Comparison of ENCODE assay signal across 8 mouse cellular contexts in the genomic region with DNA sequence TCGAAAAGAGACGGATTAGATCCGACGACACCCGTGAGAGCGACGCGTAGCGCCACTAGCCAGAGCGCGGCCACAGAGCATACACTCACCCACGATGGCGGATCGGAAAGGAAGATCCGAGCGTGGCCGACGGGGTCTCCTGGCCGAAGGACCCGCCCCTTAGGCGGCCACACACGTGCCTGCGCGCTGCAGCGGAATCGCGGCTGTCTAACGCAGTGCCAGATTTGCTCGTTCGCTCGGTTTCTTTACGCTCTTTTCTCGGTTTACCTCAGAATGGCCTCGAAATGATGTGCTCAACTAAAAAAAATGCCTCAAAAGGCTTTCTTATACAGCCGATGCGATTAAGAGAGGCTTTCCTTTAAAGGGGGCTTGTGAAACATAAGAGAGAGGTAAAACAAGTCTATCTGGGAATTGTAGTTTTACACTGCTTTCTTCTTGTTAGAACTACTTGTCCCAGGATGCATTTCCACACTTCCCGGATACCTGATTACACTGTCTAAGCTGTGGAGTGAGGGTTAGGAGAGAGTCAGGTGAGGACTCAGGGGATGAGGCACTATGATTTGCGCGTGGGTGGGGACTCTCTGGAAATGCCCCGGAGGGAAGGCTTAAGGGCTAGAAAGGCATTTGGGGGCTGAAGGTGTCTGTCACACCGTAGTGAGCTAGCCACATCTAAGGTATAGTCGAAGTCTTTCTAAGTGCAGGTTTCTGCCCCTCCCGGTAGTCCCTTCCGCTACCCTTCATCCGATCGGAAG. TPM values are rescaled to one million over a fixed set of nuclear protein-coding genes. Genes with fewer than 3 reads are reported as not detected.
DNase-seq lines count a peak whose midpoint lies in the region; ATAC-seq and TF ChIP-seq lines count a peak whose summit lies in the region.

A gene (plus strand): TSS at position 199 of the 752 bp plus-strand sequence.
A gene (minus strand): TSS at position 358 of the 752 bp plus-strand sequence.

- H3K27ac ChIP-seq in embryonic facial prominence, embryonic 14.5 days (replicated peaks; ENCODE audit: low read depth, low read length) = peak within 1 kb of the TSS; percentile 84
- peak within 1 kb of the TSS; percentile 94 for H3K27ac ChIP-seq in heart, adult 2 months
- H3K27ac ChIP-seq in limb, embryonic 13.5 days = peak within 1 kb of the TSS; percentile 81; the same call in 1 of the 2 replicates
- H3K27ac ChIP-seq in midbrain, embryonic 16.5 days (ENCODE audit: low read length) = peak within 1 kb of the TSS; percentile 94

- WGBS in embryonic facial prominence, embryonic 14.5 days = under 1% methylated on average over 46 of the region's 46 CpGs
- WGBS in heart, adult 2 months = under 1% methylated on average over 46 of the region's 46 CpGs
- under 1% methylated on average over 46 of the region's 46 CpGs for WGBS in limb, embryonic 13.5 days
- under 1% methylated on average over 46 of the region's 46 CpGs for WGBS in midbrain, embryonic 16.5 days

- H3K9me3 ChIP-seq in embryonic facial prominence, embryonic 14.5 days (ENCODE audit: control insufficient read depth, low read length) = no peaks in the 10 kb centered on the region
- H3K9me3 ChIP-seq in limb, embryonic 13.5 days = no peaks in the 10 kb centered on the region
- H3K9me3 ChIP-seq in midbrain, embryonic 16.5 days (replicated peaks; ENCODE audit: control insufficient read depth, low read length, poor library complexity, severe bottlenecking) = no peaks in the 10 kb centered on the region

- DNase-seq in 3T3-L1 (ENCODE audit: low read depth, low spot score) = peak; percentile 91
- peak; percentile 85 to 90 for DNase-seq in adrenal gland, postnatal 4 days (ENCODE audit: low spot score in 2 of 2)
- DNase-seq in embryonic facial prominence, embryonic 14.5 days (ENCODE audit: low spot score) = peak; percentile 97
- peak; percentile 95 to 98 for DNase-seq in heart, adult 2 months
- peak; percentile 88 to 94 for DNase-seq in kidney, adult 8-10 months
- DNase-seq in spleen, postnatal 10 days (ENCODE audit: low spot score in 2 of 2) = peak; percentile 99

- peaks cover 34% of the 10 kb centered on the region for H3K36me3 ChIP-seq in embryonic facial prominence, embryonic 14.5 days (ENCODE audit: control insufficient read depth, insufficient read depth, low read length)
- peaks cover 18% of the 10 kb centered on the region for H3K36me3 ChIP-seq in heart, adult 2 months (ENCODE audit: control insufficient read depth, insufficient read depth, low read length)
- H3K36me3 ChIP-seq in limb, embryonic 13.5 days = peaks cover 35% of the 10 kb centered on the region
- peaks cover 13% of the 10 kb centered on the region for H3K36me3 ChIP-seq in midbrain, embryonic 16.5 days (ENCODE audit: control insufficient read depth, insufficient read depth, low read length)

- no peaks in the 10 kb centered on the region for H3K27me3 ChIP-seq in embryonic facial prominence, embryonic 14.5 days (replicated peaks; ENCODE audit: control insufficient read depth, insufficient read depth, low read length)
- H3K27me3 ChIP-seq in heart, adult 2 months (ENCODE audit: control insufficient read depth, insufficient read depth, low read length) = no peaks in the 10 kb centered on the region
- no peaks in the 10 kb centered on the region for H3K27me3 ChIP-seq in limb, embryonic 13.5 days
- no peaks in the 10 kb centered on the region for H3K27me3 ChIP-seq in midbrain, embryonic 16.5 days (ENCODE audit: control insufficient read depth, insufficient read depth, low read depth, low read length)

- no peaks in the 10 kb centered on the region for H3K79me2 ChIP-seq in heart, adult 2 months (replicated peaks; ENCODE audit: control insufficient read depth, insufficient read depth, low read length)

- intact Hi-C loops in heart, adult 2 months (cut with DNase I) = loop anchor here (1.0 to 10.0 kb wide), 3 partner anchors 146 to 477 kb away; a partner anchor contains a TSS

- H3K4me1 ChIP-seq in embryonic facial prominence, embryonic 14.5 days (ENCODE audit: control insufficient read depth, insufficient read depth, low read length) = peaks cover 9% of the 10 kb centered on the region
- peaks cover 1% of the 10 kb centered on the region for H3K4me1 ChIP-seq in heart, adult 2 months (ENCODE audit: control insufficient read depth, insufficient read depth, low read length)
- H3K4me1 ChIP-seq in limb, embryonic 13.5 days = peaks cover 13% of the 10 kb centered on the region
- peaks cover 13% of the 10 kb centered on the region for H3K4me1 ChIP-seq in midbrain, embryonic 16.5 days (ENCODE audit: control insufficient read depth, insufficient read depth, low read length)

- ATAC-seq in embryonic facial prominence, embryonic 14.5 days (ENCODE audit: low read depth) = peak; percentile 98
- ATAC-seq in limb, embryonic 13.5 days (ENCODE audit: low FRiP score, low read depth) = peak; percentile 98
- ATAC-seq in midbrain, embryonic 16.5 days = peak; percentile 99

- peak within 1 kb of the TSS; percentile 90 for H3K9ac ChIP-seq in embryonic facial prominence, embryonic 14.5 days (ENCODE audit: low read depth, low read length)
- peak within 1 kb of the TSS; percentile 70 for H3K9ac ChIP-seq in heart, adult 2 months (ENCODE audit: low read depth, low read length)
- peak within 1 kb of the TSS; percentile 88 for H3K9ac ChIP-seq in limb, embryonic 13.5 days
- H3K9ac ChIP-seq in midbrain, embryonic 16.5 days (ENCODE audit: low read depth, low read length) = peak within 1 kb of the TSS; percentile 88

- no peak for TF ChIP-seq EP300 in heart, adult 2 months (IDR thresholded peaks at IDR 0.05; ENCODE audit: insufficient read depth, low read depth, low read length)

- TF ChIP-seq CTCF in heart, adult 2 months (IDR thresholded peaks at IDR 0.05) = peak; percentile 26; the same call in 1 of the 2 replicates

- peak within 1 kb of the TSS; percentile 66 for H3K4me2 ChIP-seq in embryonic facial prominence, embryonic 14.5 days (ENCODE audit: low read depth, low read length)
- H3K4me2 ChIP-seq in limb, embryonic 13.5 days (replicated peaks) = peak within 1 kb of the TSS; percentile 71
- peak within 1 kb of the TSS; percentile 71 for H3K4me2 ChIP-seq in midbrain, embryonic 16.5 days (ENCODE audit: low read length)

- peak within 1 kb of the TSS; percentile 75 for H3K4me3 ChIP-seq in embryonic facial prominence, embryonic 14.5 days (ENCODE audit: low read depth, low read length)
- H3K4me3 ChIP-seq in heart, adult 2 months = peak within 1 kb of the TSS; percentile 82
- peak within 1 kb of the TSS; percentile 63 for H3K4me3 ChIP-seq in limb, embryonic 13.5 days
- peak within 1 kb of the TSS; percentile 86 for H3K4me3 ChIP-seq in midbrain, embryonic 16.5 days (ENCODE audit: low read depth, low read length)

- TF ChIP-seq POLR2A in heart, adult 2 months (IDR thresholded peaks at IDR 0.05; ENCODE audit: insufficient read depth, low read depth, low read length) = peak; percentile 88

RNA-seq across cellular contexts. Expression of the first gene that starts in this region (rescaled TPM):
- total RNA-seq in adrenal gland, postnatal 4 days (2021) = under 1 TPM; 0.42 to 0.48 TPM
- 0.12 and 0.15 TPM in 2 replicates for polyA plus RNA-seq in embryonic facial prominence, embryonic 14.5 days (2014; fragmentation: Nextera tagmentation; extraction: Ambion mirVana)
- total RNA-seq in heart, adult 2 months (2021) = not detected
- polyA plus RNA-seq in heart, adult 2 months (2012; rRNA removed) = 0.15 TPM in 1 of 2 replicates, not detected in the other
- 0.13 and 0.32 TPM in 2 replicates for polyA plus RNA-seq in limb, embryonic 13.5 days (2015; fragmentation: Nextera tagmentation; extraction: Ambion mirVana)
- polyA plus RNA-seq in midbrain, embryonic 16.5 days (2015; fragmentation: Nextera tagmentation; extraction: Ambion mirVana) = 0.12 and 0.14 TPM in 2 replicates

RNA-seq across cellular contexts. Expression of the second gene that starts in this region (rescaled TPM):
- total RNA-seq in adrenal gland, postnatal 4 days (2021) = 1,000 to 10,000 TPM; 1,238 to 1,298 TPM
- polyA plus RNA-seq in embryonic facial prominence, embryonic 14.5 days (2014; fragmentation: Nextera tagmentation; extraction: Ambion mirVana) = 1,401 and 1,473 TPM in 2 replicates
- total RNA-seq in heart, adult 2 months (2021) = 100 to 1,000 TPM; 419 to 481 TPM
- 95.6 and 166 TPM in 2 replicates for polyA plus RNA-seq in heart, adult 2 months (2012; rRNA removed)
- polyA plus RNA-seq in limb, embryonic 13.5 days (2015; fragmentation: Nextera tagmentation; extraction: Ambion mirVana) = 1,180 and 1,286 TPM in 2 replicates
- 485 and 507 TPM in 2 replicates for polyA plus RNA-seq in midbrain, embryonic 16.5 days (2015; fragmentation: Nextera tagmentation; extraction: Ambion mirVana)

Comparison
In these comparisons a context has a peak if more than half of its experiments do, and no peak if none do; other contexts are left out.
1. Peak in every context shown above with its lines: DNase-seq, ATAC-seq, H3K4me3 ChIP-seq and H3K27ac ChIP-seq.